Mouse (Mus musculus): ENCODE results near the gene Dao. TPM values are rescaled to one million over a fixed set of nuclear protein-coding genes. Genes with fewer than 3 reads are reported as not detected.

The Dao gene
- polyA plus RNA-seq (2017; shearing (Covaris generic)), result not detected

DNA sequence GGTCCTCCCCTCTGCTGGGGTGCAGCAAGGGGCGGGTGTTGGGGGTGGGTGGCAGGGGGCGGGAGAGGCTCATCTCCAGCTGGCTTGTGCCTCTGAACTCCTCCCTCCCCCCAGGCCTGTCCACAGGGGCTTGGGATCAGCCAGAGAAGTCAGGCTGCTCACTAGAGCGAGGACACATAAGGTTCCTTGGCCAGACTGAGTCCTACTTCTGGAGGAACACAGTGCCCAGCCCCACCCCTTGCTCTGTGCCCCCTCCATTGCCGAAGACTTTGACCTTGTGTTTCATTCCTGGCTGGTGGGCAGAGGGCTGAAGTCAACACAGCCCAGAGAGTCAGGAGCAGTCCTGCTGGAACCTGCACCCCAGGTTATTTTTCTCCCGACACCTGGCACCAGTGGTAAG lies at the start of gene Dao:
TSS of gene Dao (plus strand) at position 162 of the 400 bp plus-strand sequence.

DNA sequence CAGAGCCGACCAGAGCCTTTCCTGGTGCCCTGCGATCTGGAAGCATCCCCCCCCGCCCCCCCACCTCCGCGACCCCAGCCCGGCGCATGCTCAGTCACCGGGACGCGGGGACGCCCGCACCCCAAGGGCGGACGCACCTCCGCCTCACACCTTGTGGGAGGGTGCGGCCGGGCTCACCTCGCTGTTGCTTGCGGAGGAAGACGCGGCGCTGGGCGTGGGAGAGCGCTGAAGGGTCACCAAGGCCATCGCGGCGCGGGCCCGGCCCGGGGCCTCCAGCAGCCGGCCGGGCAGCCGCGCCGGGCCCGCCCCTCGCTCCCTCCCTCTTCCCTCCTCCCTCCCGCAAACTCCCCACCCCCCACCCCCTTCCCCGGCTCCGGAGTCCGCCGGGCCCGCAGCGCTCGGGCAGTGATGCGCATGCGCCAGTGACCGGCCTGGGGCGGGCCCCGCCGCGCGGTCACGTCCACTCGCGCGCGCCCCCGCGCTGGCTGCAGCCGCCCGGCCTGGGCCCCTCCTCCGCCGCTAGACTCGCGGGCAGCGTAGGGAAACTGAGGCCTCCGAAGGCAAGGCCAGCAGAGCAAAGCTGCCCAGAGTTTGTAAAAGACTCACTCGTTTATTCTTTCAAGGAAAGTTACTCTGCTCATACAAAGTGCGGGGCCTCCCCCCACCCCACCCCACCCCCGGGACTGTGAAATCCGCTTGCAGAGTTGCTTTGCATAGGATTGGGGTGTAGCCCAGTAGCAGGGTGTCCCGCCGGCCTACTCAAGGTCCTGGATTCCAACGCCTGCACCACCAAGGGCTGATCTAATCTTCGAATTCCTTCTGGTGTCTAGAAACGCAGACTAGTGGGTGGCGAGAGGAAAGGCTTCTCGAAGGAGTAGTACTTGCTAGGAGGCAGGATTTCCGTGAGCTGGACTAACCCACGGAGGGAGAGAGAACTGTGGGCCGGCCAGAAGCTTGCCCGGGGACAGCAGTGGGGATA lies 9.7 kb upstream of the Dao start, which contains the start of gene Ssh1:
TSS of gene Ssh1 (minus strand) at position 408 of the 979 bp plus-strand sequence.

DNA sequence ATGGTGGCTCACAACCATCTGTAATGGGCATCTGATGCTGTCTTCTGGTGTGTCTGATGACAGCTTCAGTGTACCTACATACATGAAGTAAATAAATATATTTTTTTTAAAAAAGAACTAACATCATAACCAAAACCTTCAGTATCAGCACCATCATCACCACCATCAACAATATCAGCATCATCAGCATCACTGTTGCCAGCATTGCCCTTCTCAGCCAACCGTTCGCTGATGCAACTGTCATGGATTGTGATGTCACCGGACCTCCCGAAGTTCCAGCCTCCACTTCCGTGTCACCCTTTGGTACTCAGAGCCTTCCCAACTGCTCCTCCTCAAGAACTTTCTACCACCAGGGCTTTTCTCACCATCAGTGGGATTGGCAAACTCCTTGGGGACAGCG lies 61.7 kb downstream of the Dao start, which contains the start of gene Usp30:
TSS of gene Usp30 (plus strand) at position 301 of the 400 bp plus-strand sequence.

Other genes with a start within 250 kb of the Dao start
- 61.7 TPM for gene Sart3, start 231.2 kb upstream of the Dao start, polyA plus RNA-seq (2017; shearing (Covaris generic))
- gene Iscu, start 231.0 kb upstream of the Dao start, polyA plus RNA-seq (2017; shearing (Covaris generic)), result 92.7 TPM
- gene Tmem119, start 203.2 kb upstream of the Dao start, polyA plus RNA-seq (2017; shearing (Covaris generic)), result not detected
- 886 TPM for gene Selplg, start 171.1 kb upstream of the Dao start, polyA plus RNA-seq (2017; shearing (Covaris generic))
- 83.8 TPM for gene Coro1c, start 94.9 kb upstream of the Dao start, polyA plus RNA-seq (2017; shearing (Covaris generic))
- 31.8 TPM for gene Ssh1, start 9.8 kb upstream of the Dao start, polyA plus RNA-seq (2017; shearing (Covaris generic))
- gene Usp30, start 61.8 kb downstream of the Dao start, polyA plus RNA-seq (2017; shearing (Covaris generic)), result 5.4 TPM
- 0.11 TPM for gene Svop, start 87.9 kb downstream of the Dao start, polyA plus RNA-seq (2017; shearing (Covaris generic))
- 9.1 TPM for gene Alkbh2, start 124.5 kb downstream of the Dao start, polyA plus RNA-seq (2017; shearing (Covaris generic))
- gene Ung, start 126.7 kb downstream of the Dao start, polyA plus RNA-seq (2017; shearing (Covaris generic)), result 3.5 TPM
- 0.77 TPM for gene Acacb, start 142.8 kb downstream of the Dao start, polyA plus RNA-seq (2017; shearing (Covaris generic))

Measured in effector memory CD4-positive, alpha-beta T cell, adult 5 months (primary cell).